Comparison of ENCODE assay signal across 8 mouse cellular contexts in the genomic region with DNA sequence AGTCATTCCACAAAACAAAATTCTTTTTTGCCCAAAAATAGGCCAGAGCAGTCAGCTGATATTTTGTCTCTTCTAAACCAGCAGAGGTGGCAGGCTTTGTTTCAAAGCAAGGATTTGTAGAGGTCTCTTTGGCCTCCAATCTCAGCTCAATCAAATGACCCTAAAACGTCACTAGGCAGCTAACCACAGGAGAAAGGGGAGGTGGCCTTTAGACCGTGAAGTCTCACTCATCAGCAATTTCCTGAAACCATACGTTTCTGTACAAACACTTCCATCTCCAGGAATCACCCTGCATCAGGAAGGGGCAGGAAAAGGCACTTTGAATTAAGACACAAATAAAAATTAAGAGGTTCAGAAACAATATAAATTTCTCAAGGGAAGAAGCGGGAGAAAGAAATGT. TPM values are rescaled to one million over a fixed set of nuclear protein-coding genes. Genes with fewer than 3 reads are reported as not detected.
A peak's percentile ranks its signal among the peaks of the same experiment; 100 is the strongest.
DNase-seq lines count a peak whose midpoint lies in the region; ATAC-seq lines count a peak whose summit lies in the region.

No protein-coding gene starts in this region.

- peaks cover 5% of the 10 kb centered on the region; the same call in 1 of the 2 replicates for H3K36me3 ChIP-seq in heart, embryonic 10.5 days
- H3K36me3 ChIP-seq in forebrain, embryonic 14.5 days (ENCODE audit: control insufficient read depth, insufficient read depth, low read length) = peaks cover 12% of the 10 kb centered on the region; the same call in 1 of the 2 replicates
- peaks cover 22% of the 10 kb centered on the region for H3K36me3 ChIP-seq in kidney, embryonic 15.5 days
- no peaks in the 10 kb centered on the region for H3K36me3 ChIP-seq in megakaryocyte, embryonic 14.5 days (replicated peaks; ENCODE audit: low read length)

- no peaks in the 10 kb centered on the region for H3K9me3 ChIP-seq in heart, embryonic 10.5 days
- H3K9me3 ChIP-seq in forebrain, embryonic 14.5 days (replicated peaks; ENCODE audit: control insufficient read depth, low read length) = no peaks in the 10 kb centered on the region
- H3K9me3 ChIP-seq in kidney, embryonic 15.5 days (replicated peaks) = no peaks in the 10 kb centered on the region
- H3K9me3 ChIP-seq in megakaryocyte, embryonic 14.5 days = no peaks in the 10 kb centered on the region

- under 1% methylated on average over 4 of the region's 4 CpGs for WGBS in heart, embryonic 10.5 days
- WGBS in forebrain, embryonic 14.5 days = under 1% methylated on average over 4 of the region's 4 CpGs
- 0% methylated on average over 4 of the region's 4 CpGs for WGBS in kidney, embryonic 15.5 days

- H3K4me1 ChIP-seq in heart, embryonic 10.5 days = peaks cover 25% of the 10 kb centered on the region
- H3K4me1 ChIP-seq in forebrain, embryonic 14.5 days (ENCODE audit: control insufficient read depth, insufficient read depth, low read length) = no peaks in the 10 kb centered on the region
- peaks cover 17% of the 10 kb centered on the region for H3K4me1 ChIP-seq in kidney, embryonic 15.5 days
- peaks cover 20% of the 10 kb centered on the region for H3K4me1 ChIP-seq in megakaryocyte, embryonic 14.5 days

- no peak for DNase-seq in heart, embryonic 10.5 days (ENCODE audit: low spot score)
- no peak for DNase-seq in heart, adult 11 months
- peak; percentile 61 for DNase-seq in adipocyte (ENCODE audit: low spot score)
- DNase-seq in forebrain, embryonic 14.5 days (ENCODE audit: low spot score) = peak; percentile 62
- no peak for DNase-seq in urinary bladder, postnatal 14 days (ENCODE audit: low spot score)
- no peak for DNase-seq in right cerebral cortex, postnatal 25 days

- H3K27me3 ChIP-seq in heart, embryonic 10.5 days (ENCODE audit: insufficient read depth, poor library complexity, severe bottlenecking) = no peaks in the 10 kb centered on the region
- no peaks in the 10 kb centered on the region for H3K27me3 ChIP-seq in forebrain, embryonic 14.5 days (replicated peaks; ENCODE audit: control insufficient read depth, insufficient read depth, low read length)
- no peaks in the 10 kb centered on the region for H3K27me3 ChIP-seq in kidney, embryonic 15.5 days
- H3K27me3 ChIP-seq in megakaryocyte, embryonic 14.5 days (replicated peaks) = no peaks in the 10 kb centered on the region

- H3K27ac ChIP-seq in heart, embryonic 10.5 days = peak overlapping the region; percentile 88
- no peak overlapping the region for H3K27ac ChIP-seq in forebrain, embryonic 14.5 days (ENCODE audit: low read depth, low read length)
- H3K27ac ChIP-seq in kidney, embryonic 15.5 days = peak overlapping the region; percentile 85

- peak overlapping the region; percentile 66 for H3K9ac ChIP-seq in forebrain, embryonic 14.5 days (ENCODE audit: low read length)
- peak overlapping the region; percentile 41 for H3K9ac ChIP-seq in kidney, embryonic 15.5 days

- peak; percentile 53 for ATAC-seq in forebrain, embryonic 14.5 days
- ATAC-seq in kidney, embryonic 15.5 days (replicated peaks; ENCODE audit: low FRiP score) = peak; percentile 72; the same call in 1 of the 2 replicates

- peak overlapping the region; percentile 61 for H3K4me2 ChIP-seq in forebrain, embryonic 14.5 days (ENCODE audit: low read length)
- H3K4me2 ChIP-seq in kidney, embryonic 15.5 days = peak overlapping the region; percentile 57

- H3K4me3 ChIP-seq in heart, embryonic 10.5 days = peak overlapping the region; percentile 65
- peak overlapping the region; percentile 36 for H3K4me3 ChIP-seq in forebrain, embryonic 14.5 days (ENCODE audit: low read depth, low read length)
- peak overlapping the region; percentile 67 for H3K4me3 ChIP-seq in kidney, embryonic 15.5 days (replicated peaks)
- peak overlapping the region; percentile 91 for H3K4me3 ChIP-seq in megakaryocyte, embryonic 14.5 days (replicated peaks)

RNA-seq across cellular contexts. Expression of gene Scpep1, which starts 0.5 kb away (rescaled TPM):
- 56.2 and 61.9 TPM in 2 replicates for polyA plus RNA-seq in heart, embryonic 10.5 days (2016; fragmentation: Nextera tagmentation; extraction: Ambion mirVana)
- polyA plus RNA-seq in forebrain, embryonic 14.5 days (2014; fragmentation: Nextera tagmentation; extraction: Ambion mirVana) = 31.4 and 36.8 TPM in 2 replicates
- 128 and 130 TPM in 2 replicates for polyA plus RNA-seq in kidney, embryonic 15.5 days (2015; fragmentation: Nextera tagmentation; extraction: Ambion mirVana)
- 1.1 and 7.4 TPM in 2 replicates for polyA plus RNA-seq in megakaryocyte, embryonic 14.5 days (2012; ENCODE audit: insufficient read depth, low replicate concordance)

RNA-seq across cellular contexts. Expression of gene Elobl, which starts 11.9 kb away (rescaled TPM):
- not detected in 2 replicates for polyA plus RNA-seq in heart, embryonic 10.5 days (2016; fragmentation: Nextera tagmentation; extraction: Ambion mirVana)
- polyA plus RNA-seq in forebrain, embryonic 14.5 days (2014; fragmentation: Nextera tagmentation; extraction: Ambion mirVana) = not detected in 2 replicates
- polyA plus RNA-seq in kidney, embryonic 15.5 days (2015; fragmentation: Nextera tagmentation; extraction: Ambion mirVana) = not detected in 2 replicates
- not detected in 2 replicates for polyA plus RNA-seq in megakaryocyte, embryonic 14.5 days (2012; ENCODE audit: insufficient read depth, low replicate concordance)

RNA-seq across cellular contexts. Expression of gene Coil, which starts 15.2 kb away (rescaled TPM):
- polyA plus RNA-seq in heart, embryonic 10.5 days (2016; fragmentation: Nextera tagmentation; extraction: Ambion mirVana) = 15.4 and 19.2 TPM in 2 replicates
- polyA plus RNA-seq in forebrain, embryonic 14.5 days (2014; fragmentation: Nextera tagmentation; extraction: Ambion mirVana) = 17.1 and 18.2 TPM in 2 replicates
- 17.2 and 18.3 TPM in 2 replicates for polyA plus RNA-seq in kidney, embryonic 15.5 days (2015; fragmentation: Nextera tagmentation; extraction: Ambion mirVana)
- 2.3 and 3.1 TPM in 2 replicates for polyA plus RNA-seq in megakaryocyte, embryonic 14.5 days (2012; ENCODE audit: insufficient read depth, low replicate concordance)

RNA-seq across cellular contexts. Expression of gene Trim25, which starts 44.4 kb away (rescaled TPM):
- 12.7 and 13.9 TPM in 2 replicates for polyA plus RNA-seq in heart, embryonic 10.5 days (2016; fragmentation: Nextera tagmentation; extraction: Ambion mirVana)
- 2.8 and 3.1 TPM in 2 replicates for polyA plus RNA-seq in forebrain, embryonic 14.5 days (2014; fragmentation: Nextera tagmentation; extraction: Ambion mirVana)
- polyA plus RNA-seq in kidney, embryonic 15.5 days (2015; fragmentation: Nextera tagmentation; extraction: Ambion mirVana) = 14.5 and 16.4 TPM in 2 replicates
- polyA plus RNA-seq in megakaryocyte, embryonic 14.5 days (2012; ENCODE audit: insufficient read depth, low replicate concordance) = 6.3 and 58.2 TPM in 2 replicates

Comparison
In these comparisons a context has a peak if more than half of its experiments do, and no peak if none do; other contexts are left out.
1. DNase-seq: peak in adipocyte (single experiment) and forebrain, embryonic 14.5 days (single experiment); none in heart, embryonic 10.5 days (single experiment), heart, adult 11 months (single experiment), urinary bladder, postnatal 14 days (single experiment) and right cerebral cortex, postnatal 25 days (single experiment).
2. H3K4me3 ChIP-seq: peak in every context shown above with its lines; median percentile 91 in megakaryocyte, embryonic 14.5 days; 67 in kidney, embryonic 15.5 days; 65 in heart, embryonic 10.5 days; 36 in forebrain, embryonic 14.5 days.